Mouse (Mus musculus) CD4-positive, CD25-positive, alpha-beta regulatory T cell, adult 2 months (primary cell): Measurements from ENCODE around the gene Prkcz.
A peak's percentile ranks its signal among the peaks of the same experiment; 100 is the strongest.
"Not testable (repeated sequence)": the region's sequence is repeated elsewhere in the genome, so short reads cannot be mapped to it uniquely, and the experiment has no call there.

ENCODE experiments used
- DNase-seq: peaks from one replicate; pipeline ENCODE4 v3.0.0-alpha.2; 2012; ENCODE audit warnings: low read depth, low spot score

Gene Prkcz

GRCm38 (mm10) chr4:155283585-155283984 is 77.6 kb downstream of the Prkcz start:
- DNase-seq = no peak

GRCm38 (mm10) chr4:155283001-155283503 is 78.1 kb downstream of the Prkcz start:
- DNase-seq = no peak

DNA sequence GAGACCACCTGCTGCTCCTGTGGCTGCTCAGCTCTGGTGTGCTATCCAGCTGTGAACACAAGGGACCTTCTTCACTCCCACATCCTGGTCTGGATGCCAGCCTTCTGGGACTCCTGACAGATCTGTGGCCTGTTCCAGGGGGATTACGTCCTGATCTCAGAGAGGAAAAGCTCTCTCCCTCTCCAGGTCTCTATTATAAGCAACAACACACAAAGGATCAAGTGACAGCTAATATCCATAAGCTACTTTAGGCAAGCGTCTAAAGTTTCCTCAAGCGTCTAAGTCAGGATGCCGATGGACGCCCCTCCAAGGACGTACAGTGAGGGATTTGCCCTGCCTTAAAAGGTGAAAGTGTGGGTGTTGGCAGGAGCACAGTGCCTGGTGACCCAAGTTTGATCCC is 78.9 kb downstream of the Prkcz start:
- DNase-seq = no peak

DNA sequence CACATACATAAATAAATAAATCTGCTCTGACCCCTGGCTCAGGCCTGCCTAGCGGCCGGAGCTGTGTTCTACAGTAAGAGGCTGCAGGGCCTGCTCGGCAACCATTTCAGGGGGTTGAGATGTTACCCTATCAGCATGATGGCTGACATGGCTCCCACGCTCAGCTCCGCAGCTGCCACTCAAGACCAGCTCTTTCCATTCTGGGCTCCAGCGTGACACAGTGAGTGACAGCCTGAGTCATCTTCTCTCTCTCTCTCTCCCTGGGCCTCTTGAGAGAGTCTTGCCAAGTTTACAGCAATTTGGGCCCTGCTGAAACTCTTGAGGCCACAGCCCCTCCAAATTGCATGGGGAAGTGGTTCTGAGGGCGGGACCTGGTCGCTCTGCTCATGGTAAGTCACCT is 79.5 kb downstream of the Prkcz start:
- no peak for DNase-seq

DNA sequence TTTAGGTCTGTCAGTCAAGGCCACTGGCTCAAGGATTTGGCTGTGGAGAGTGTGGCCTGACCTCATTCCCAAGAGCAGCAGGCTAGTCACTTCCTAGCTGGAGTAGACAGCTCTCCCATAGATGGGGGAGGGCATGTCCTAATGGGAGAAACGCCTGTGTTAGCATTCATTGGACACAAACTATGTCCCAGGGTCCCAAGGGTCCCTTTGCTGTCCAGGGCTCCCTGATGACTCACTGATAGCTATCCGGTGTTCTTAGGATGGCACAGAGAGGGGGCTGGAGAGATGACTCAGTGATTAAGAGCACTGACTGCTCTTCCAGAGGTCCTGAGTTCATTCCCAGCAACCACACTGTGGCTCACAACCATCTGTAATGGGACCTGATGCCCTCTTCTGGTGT is 79.9 kb downstream of the Prkcz start:
- no peak for DNase-seq

- no peak for DNase-seq
Measured at GRCm38 (mm10) chr4:155280768-155281121, 80.4 kb downstream of the Prkcz start.

- peak; percentile 9 for DNase-seq
Measured at GRCm38 (mm10) chr4:155279926-155280767, 81.0 kb downstream of the Prkcz start.

- DNase-seq = peak; percentile 23
Measured at GRCm38 (mm10) chr4:155279054-155279453, 82.1 kb downstream of the Prkcz start.

DNA sequence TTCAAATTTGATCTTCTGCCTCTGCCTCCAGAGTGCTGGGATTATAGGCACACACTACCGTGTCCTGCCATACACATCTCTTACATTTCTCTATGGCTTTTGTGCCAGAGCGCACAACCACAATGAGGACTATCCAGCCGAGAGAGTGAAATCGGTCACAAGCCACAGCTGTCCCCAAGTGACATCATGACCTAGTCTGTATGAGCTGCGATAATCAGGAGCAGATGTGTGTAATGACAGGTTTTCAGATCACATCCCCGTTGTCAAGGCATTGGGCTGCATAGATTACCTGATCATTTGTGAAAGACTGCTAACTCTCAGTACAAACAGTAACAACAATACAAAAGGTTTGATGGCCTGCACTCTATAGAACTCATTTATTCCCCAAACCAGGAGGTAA is 83.2 kb downstream of the Prkcz start:
- no peak for DNase-seq

- no peak for DNase-seq
Measured at GRCm38 (mm10) chr4:155274851-155275250, 86.3 kb downstream of the Prkcz start.

DNA sequence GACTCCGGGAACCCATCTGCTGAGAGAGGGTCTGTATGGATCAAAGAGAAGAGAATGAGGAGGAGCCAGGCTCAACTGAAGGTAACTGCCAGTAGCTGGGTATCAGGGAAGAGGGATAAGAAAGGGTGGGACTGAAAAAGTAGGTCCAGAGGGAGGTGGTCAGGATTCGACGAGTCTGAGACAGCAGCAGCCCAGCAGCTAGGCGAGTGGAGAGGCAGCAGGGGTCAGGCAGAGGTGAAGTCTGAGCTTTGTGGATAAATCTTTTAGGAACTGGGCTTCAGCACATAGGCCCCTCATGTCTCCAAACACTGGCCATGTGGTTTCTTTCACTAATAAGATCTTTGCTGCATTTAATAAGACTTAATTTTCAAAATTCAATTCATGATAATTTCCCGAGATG is 86.7 kb downstream of the Prkcz start:
- no peak for DNase-seq

GRCm38 (mm10) chr4:155268382-155268781 is 92.8 kb downstream of the Prkcz start:
- peak; percentile 69 for DNase-seq

- DNase-seq = no peak
Measured at GRCm38 (mm10) chr4:155267639-155268175, 93.5 kb downstream of the Prkcz start.

- DNase-seq = no peak
Measured at GRCm38 (mm10) chr4:155267047-155267543, 94.1 kb downstream of the Prkcz start.

GRCm38 (mm10) chr4:155264521-155265321 is 96.4 kb downstream of the Prkcz start:
- DNase-seq = no peak

DNA sequence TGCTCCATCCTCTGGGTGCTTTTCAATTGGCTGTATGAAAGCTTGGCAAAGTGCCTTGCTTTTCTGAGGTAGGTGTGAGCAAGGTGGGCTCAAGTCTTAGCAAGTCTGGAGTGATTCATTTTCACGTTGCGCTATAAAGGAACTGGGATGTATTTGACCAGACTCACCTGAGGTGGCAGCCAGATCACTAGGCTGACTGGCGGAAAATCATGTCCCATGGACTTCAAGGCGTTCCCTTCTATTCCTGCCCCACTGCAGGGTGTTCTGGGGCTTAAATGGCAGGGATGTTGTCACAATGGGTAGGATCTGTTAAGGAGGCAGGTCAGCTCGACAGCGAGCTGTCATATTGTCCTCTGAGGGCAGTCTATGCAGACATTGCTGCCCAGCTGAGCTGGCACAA is 108.9 kb downstream of the Prkcz start:
- no peak for DNase-seq

DNA sequence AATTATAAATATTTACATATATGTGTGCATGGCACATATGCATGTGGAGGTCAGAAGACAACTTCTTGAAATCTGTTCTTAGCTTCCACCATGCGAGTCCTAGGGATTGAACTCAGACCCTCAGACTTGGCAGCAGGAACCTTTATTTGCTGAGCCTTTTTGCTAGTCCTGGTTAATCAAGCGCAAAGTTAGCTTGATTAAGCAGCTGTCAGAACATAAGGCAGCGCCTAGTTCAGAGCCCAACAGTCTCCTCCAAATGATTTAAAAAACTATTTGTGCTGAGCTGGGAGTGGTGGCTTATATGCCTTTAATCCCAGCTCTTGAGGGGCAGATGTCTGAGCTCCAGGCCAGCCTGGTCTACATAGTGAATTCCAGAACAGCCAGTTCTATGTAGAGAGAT is 110.0 kb downstream of the Prkcz start:
- DNase-seq = no peak

- no peak for DNase-seq
Measured at GRCm38 (mm10) chr4:155250361-155251117, 110.6 kb downstream of the Prkcz start.

DNA sequence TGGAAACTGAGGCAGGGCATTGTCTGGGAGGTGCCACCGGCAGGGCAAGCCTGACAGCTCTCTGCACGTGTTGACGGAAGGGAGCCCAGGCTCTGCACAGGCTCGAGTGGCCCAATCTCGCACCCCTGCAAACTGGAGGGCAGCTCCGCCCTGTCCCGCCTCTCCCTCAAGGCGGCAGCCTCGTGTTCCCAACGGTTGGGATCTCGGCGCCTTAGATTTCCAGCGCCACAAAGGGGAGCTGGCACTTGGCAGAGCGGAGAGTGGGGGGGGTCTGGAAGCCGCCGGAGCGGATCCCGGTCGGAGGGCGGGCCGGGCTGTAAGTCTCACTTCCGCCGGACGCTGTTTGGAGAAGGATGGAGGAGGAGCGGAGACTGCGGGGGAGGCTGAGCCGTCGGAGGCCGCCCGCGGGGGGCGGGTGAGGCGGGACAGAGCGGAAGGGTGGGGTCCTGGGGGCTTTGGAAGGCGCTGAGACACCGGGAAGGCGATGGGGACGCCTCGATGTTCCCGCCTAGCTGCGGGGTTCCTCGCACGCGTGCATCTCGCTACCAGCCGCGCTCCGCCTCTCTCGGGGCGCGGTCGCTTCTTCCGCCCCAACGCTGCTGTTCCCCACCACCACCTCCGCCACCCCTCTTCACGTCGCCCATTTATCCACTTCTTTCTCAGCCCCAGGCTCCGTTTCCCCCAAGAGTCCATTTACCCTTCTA is 111.4 kb downstream of the Prkcz start, which contains the start of gene Faap20:
TSS of gene Faap20 (plus strand) at position 155 of the 704 bp plus-strand sequence.
- DNase-seq = peak; percentile 88

- DNase-seq = peak; percentile 94
Measured at GRCm38 (mm10) chr4:155249257-155249647, 111.9 kb downstream of the Prkcz start.

- DNase-seq = not testable (repeated sequence)
Measured at GRCm38 (mm10) chr4:155248054-155248453, 113.1 kb downstream of the Prkcz start.
